Mouse (Mus musculus) adrenal gland, adult 2 months (tissue): ENCODE measurements around the gene Aph1c. TPM values are rescaled to one million over a fixed set of nuclear protein-coding genes. Genes with fewer than 3 reads are reported as not detected.
A peak's percentile ranks its signal among the peaks of the same experiment; 100 is the strongest.
"Not testable (repeated sequence)": the region's sequence is repeated elsewhere in the genome, so short reads cannot be mapped to it uniquely, and the experiment has no call there.

Experiments used
- DNase-seq: peaks from one replicate; pipeline ENCODE4 v3.0.0; 2021
- polyA plus RNA-seq: library from polyadenylated mRNA; depleted of rRNA; stranded (reverse); fragments of >200 nt; gene quantifications from 2 replicates; pipeline ENCODE4 v1.2.3, GENCODE M21; 2012; rRNA removed
- total RNA-seq, 2 experiments: library from RNA; stranded (reverse); gene quantifications; 2 replicates each; pipeline ENCODE4 v1.2.3; 2021

Aph1c gene
- total and polyA plus RNA-seq, 3 experiments: 1.6 to 4.3 (median 4.2) TPM

DNA sequence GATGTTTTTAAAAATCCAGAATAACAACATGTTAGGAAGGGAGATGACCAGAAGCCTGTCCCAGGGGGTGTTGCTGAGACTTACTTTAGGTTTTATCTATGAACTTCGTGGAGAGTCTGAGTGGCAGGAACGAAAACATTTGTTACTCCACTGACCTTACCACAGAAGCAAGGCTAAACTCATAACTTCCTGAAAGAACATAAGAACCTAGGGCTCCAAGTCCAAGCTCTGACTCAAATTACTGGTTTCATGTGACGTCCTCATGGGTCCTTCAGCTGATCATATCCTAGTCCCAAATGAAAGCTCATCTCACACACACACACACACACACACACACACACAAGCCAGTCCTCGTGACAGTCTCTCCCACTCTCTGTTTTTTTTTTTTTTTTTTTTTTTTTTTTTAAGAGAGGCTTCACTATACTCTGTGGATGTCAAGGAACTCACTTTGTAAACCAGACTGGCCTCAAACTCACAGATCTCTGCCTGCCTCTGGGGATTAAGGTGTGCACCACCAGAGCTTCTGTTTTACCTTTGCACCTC, 2.1 kb downstream of the Aph1c start:
- DNase-seq: peak; percentile 18

DNA sequence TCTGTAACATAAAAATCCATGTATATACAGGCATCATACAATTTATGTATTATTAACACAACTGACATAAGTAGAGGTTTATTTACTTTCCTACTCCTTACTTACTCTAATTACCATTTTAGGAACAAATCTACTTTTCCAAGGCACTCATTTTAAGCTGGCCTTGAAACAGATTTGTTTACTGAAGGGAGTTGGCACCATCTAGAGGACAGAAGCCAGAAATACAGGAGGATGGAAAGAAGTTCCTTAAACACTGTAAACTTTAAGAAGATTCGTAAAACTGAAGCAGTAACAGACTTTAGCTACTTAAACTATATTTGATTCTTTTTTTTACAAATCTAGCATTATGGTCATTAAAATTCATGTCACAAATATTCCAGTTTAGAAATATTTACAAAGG, 8.5 kb downstream of the Aph1c start:
- DNase-seq: no peak

DNA sequence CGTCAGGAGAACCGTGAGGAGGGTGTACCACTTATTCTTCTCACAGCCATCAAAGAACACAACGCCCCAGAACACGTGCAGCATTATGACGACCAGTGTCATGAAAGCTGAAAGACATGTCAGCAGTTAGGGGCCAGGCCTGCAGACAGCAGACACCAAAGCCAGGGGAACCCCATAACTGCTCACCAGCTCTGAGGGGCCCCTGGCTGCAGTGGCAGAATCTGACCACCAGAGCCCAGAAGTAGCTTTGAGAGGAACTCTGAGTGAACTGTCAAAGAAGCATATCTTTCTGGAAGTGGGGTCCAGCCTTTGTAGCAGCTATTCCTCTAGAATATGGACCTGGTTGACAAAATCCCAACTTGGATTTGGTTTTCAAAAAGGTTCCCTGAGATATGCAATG, 12.3 kb downstream of the Aph1c start:
- not testable (repeated sequence) for DNase-seq

DNA sequence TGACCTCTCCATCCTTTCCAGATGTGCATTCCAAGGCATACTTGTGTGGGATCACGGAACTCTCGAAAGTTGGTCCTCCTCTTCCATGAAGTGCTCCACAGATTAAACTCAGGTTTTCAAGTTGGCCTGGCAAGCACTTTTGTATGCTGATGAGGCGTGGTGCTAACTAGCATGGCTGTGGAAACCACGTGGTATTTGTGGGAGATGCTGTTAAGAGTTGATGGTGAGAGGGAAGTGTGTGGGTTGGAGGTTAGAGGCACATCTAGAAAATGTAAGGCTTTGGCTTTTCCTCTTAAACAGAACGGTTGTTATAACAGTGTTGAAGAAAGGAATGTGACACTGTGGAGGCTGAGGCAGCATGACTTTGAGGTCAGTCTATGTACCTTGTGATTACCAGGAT, 13.5 kb downstream of the Aph1c start:
- DNase-seq: no peak

DNA sequence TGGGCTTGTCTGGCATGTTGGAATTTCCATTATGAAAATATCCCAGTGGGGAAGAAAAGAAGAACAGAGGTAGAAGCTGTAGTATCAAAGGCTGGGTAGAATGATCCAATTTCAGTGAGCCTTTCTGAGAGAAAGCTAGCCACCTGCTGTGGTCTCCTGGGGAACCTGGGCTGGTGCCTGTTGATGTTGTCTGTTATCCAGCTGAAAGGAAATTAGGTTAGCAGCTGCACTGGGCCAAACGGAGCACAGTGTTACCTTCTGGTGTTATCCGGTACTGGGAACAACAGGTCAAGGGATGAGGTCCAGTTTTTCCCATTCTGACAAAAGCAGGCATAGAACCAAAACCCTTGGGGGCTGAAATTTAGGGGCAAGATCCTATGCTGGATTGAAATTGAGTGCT, 21.1 kb downstream of the Aph1c start:
- DNase-seq: no peak

DNA sequence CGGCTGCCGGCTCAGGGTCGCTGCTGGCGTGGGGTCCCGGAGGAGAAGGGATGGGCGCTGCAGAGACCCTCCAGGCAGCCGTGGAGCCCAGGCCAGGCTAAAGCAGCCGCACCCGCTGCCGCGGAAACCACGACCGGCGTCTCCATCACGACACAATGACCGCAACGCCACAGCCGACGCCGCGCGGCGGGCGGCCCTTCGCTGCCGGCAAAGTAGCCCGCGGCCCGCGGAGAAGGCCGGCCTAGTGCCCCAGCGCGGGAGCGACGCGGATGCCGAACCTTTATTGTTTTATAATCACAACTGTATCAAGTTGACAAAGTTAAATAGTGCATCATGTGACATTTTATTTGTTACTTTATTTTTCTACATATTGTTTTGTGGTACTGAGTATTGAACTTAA, 28.6 kb downstream of the Aph1c start:
- DNase-seq: not testable (repeated sequence)

DNA sequence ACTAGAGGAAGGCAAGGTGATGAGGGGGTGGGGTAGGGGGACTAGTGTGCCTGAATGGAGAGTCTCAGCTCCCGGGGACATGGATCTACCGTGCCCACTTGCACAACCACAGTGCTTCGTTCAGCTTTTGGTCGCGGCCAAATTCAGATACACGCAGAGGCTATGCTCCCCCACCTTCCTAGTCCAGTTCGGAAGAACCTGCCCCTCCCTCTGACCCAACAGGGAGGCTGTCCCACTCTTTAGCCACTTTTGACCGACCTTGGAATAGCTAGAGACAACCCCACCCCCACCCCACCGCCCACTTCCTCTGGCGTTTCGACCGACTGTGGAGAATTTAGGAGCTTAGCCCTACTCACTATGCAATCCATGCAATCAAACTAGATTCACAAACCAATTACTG, 32.6 kb downstream of the Aph1c start:
- DNase-seq: no peak

DNA sequence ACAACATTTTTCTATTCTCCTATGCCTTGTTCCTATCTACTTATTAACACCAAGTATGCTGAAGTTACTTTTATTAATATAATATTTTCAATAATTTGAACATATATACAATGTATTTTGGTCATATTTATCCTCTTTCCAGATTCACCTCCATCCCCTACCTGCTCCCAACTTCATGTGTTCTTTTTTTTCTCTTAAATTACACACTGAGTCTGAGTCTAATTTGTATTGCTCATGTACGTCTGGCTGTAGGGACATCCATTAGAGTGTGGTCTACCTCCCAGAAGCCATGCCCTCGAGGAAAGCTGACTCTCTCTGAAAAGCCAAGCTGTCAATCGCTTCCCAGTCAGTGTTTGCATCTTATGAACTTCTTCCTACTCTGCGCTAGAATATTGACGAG, 37.8 kb downstream of the Aph1c start, which contains the start of gene Gm10647:
Gm10647 (plus strand) TSS at position 301 of the 400 bp plus-strand sequence.
- DNase-seq: no peak

DNA sequence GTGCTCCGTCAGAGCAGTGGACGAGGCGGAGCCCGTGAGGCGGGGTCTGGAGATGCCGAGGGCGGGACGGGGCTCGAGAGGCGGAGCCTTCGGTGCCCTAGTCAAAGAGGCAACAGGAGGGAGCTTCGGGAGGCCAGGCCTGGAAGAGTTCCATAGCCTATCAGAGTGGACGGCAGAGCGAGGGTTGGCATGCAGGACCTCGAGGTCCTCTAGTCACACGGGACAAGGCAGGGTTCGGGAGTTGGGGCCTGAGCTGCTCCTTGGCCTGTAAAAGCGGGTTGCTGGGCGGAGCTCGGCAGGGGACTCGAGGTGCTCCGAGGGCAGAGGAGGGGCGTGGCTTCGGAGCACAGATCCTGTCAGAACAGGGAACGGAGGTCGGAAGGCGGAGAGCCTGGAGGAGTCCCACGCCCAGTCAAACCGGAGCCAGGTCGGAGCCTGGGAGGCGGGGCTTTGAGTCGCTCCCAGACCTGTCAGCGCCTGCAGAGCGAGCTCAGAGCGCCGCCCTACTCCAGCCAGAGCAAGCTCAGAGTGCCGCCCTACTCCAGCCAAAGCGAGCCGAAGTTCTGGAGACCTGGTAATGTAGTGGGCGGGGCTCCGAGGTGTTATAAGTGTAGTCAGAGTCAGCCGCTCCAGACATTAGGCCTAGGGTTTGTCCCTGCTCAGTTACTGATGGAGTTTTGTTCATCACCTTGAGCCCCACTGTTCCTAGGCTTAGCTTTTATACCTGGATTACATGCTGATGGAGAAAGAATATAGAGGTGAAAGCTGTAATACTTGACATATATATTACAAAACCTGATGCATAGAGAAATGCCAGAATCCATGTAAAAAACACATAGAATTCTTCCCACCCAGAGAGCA, 38.8 kb downstream of the Aph1c start, which contains the start of gene Aph1b:
Aph1b (minus strand) TSS at position 27 of the 861 bp plus-strand sequence.
- peak; percentile 99 for DNase-seq

DNA sequence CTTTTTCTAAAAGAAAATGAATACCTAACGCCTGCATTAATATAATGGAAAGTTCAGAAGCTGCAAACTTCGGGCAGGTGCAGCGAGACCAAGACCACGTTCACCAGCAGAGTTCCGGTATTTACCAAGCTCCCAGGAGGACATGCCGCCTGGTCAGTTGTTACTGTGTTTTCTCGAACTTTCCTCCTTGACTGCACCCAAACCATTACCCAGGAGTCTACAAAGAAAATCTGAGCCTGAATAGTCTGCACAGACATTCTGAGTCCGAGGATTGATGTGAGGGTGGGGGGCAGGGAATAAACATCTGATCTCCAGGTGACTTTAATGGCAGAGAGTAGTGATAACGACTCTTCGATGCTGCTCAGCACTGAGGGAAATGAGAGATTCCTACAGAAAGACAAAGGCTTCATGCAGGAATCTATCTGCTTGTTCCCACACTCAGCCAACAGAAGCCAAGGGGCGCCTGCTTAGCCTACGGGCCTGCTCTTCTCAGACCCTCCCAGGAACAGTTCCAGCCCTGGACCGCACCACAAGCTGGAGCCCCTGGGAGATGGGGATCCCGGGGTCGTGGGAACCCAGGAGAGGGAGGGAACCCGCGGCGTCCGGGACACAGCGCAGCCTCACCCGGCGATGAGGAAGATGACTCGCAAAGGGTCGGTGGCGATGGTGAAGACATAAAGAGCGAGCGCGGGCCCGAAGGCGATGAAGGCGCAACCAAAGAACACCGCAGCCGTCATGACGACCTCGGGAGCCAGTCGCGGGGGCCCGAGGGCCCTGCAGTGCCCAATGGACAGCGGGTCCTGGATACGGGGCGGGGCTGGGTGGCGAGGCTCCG, 39.7 kb downstream of the Aph1c start:
- no peak for DNase-seq

DNA sequence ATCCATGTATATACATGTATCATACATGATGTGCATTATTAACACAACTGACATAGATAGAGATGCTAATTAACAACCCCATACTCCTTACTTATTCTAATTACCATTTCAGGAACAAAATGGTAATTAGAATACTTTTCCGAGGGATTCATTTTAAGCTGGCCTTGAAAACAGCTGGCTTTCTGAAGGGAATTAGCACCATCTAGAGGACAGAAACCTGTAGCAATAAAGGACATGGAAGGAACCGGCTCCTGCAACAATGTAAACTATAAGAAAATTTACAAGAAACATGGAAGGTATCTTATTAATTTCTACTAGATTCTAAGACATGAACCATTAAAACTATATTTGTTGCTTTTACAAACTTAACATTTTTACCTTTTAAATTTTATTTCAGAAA, 46.7 kb downstream of the Aph1c start:
- no peak for DNase-seq

DNA sequence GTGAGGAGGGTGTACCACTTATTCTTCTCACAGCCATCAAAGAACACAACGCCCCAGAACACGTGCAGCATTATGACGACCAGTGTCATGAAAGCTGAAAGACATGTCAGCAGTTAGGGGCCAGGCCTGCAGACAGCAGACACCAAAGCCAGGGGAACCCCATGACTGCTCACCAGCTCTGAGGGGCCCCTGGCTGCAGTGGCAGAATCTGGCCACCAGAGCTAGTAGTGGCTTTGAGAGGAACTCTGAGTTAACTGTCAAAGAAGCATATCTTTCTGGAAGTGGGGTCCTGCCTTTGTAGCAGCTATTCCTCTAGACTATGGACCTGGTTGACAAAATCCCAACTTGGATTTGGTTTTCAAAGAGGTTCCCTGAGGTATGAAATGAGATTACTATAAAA, 50.0 kb downstream of the Aph1c start:
- DNase-seq: not testable (repeated sequence)

DNA sequence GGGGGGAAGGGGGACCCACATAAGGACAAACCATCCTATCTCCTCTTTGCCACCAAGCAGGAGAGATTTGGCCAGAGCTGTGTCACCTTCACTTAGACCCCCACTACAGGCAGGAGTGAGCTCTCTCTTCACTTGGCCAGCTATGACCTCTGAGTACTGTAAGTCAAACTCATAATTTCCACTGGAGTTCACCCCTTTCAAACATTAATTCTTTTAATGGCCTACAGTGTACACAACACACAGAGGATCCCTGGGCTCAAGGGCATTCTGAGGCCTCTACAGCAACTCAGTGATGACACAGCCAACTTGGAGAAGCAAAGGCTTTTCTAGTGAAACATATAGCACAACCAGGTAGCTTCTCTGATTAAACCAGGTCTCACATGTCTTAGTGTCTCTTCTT, 63.8 kb downstream of the Aph1c start:
- DNase-seq: no peak

DNA sequence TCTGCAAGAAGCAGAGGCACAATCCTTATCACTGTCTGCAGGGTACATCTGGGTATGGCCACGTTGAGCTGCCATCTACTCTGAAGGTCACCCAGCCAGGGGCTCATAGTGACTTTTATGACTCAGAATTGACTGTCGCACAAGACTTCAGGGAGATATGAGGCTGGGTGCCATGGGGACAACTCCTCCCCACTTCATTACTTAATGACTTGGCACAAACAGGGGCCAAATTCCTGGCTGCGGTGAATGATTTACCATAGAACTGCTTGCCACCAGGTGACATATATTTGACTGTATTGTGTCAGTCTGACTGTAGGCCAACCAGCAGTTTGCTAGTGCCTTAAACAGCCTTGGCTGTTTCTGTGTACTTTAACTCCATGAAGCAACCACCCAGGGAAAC, 65.3 kb downstream of the Aph1c start:
- DNase-seq: peak; percentile 75

DNA sequence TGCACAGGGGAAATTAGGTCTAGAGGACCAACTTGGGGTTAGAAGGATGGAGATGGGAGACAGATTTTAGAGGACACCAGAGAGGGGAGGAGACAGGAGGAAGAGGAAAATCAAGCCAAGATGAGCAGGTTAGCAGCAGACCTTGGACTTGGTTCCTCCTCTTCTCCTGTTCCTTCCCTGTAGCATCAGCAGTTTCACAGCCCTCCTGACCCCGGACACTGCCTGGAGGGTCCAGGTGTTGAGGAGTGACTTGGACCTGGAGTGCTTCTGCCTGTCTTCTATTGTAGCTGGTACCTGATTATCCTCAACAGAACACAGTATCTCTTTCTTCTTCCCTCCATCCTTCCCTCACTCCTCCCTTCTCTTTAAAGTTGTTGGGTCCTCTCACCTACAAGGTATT, 65.8 kb downstream of the Aph1c start:
- no peak for DNase-seq

Other genes with a start within 250 kb of the Aph1c start
- 10 to 100 TPM; 38.8 to 39.1 TPM for gene Usp3, start 241.6 kb downstream of the Aph1c start, total RNA-seq
- gene Usp3, start 241.6 kb downstream of the Aph1c start, polyA plus RNA-seq: 13.7 and 15.4 TPM in 2 replicates
- under 1 TPM; 0.23 to 0.45 TPM for gene Car12, start 121.0 kb downstream of the Aph1c start, total RNA-seq
- 0.42 and 0.49 TPM in 2 replicates for gene Car12, start 121.0 kb downstream of the Aph1c start, polyA plus RNA-seq
- gene Aph1b, start 39.2 kb downstream of the Aph1c start, total RNA-seq: 1 to 10 TPM; 3.4 to 7.3 TPM
- 3.4 and 3.9 TPM in 2 replicates for gene Aph1b, start 39.2 kb downstream of the Aph1c start, polyA plus RNA-seq
- gene Gm10647, start 37.7 kb downstream of the Aph1c start, total RNA-seq: under 1 TPM; 0.14 TPM
- gene Gm10647, start 37.7 kb downstream of the Aph1c start, polyA plus RNA-seq: not detected in 2 replicates
- gene Rab8b, start 85.0 kb upstream of the Aph1c start, total RNA-seq: 10 to 100 TPM; 14.6 to 19.4 TPM
- 3.2 and 3.9 TPM in 2 replicates for gene Rab8b, start 85.0 kb upstream of the Aph1c start, polyA plus RNA-seq
- 100 to 1,000 TPM; 252 to 306 TPM for gene Rps27l, start 111.4 kb upstream of the Aph1c start, total RNA-seq
- gene Rps27l, start 111.4 kb upstream of the Aph1c start, polyA plus RNA-seq: 3.9 and 6.2 TPM in 2 replicates
- gene Lactb, start 140.8 kb upstream of the Aph1c start, total RNA-seq: 10 to 100 TPM; 15.7 to 19.1 TPM
- gene Lactb, start 140.8 kb upstream of the Aph1c start, polyA plus RNA-seq: 23.6 and 32.2 TPM in 2 replicates
- 100 to 1,000 TPM; 144 to 271 TPM for gene Tpm1, start 214.7 kb upstream of the Aph1c start, total RNA-seq
- 30.7 and 42.3 TPM in 2 replicates for gene Tpm1, start 214.7 kb upstream of the Aph1c start, polyA plus RNA-seq